Mouse (Mus musculus): ENCODE data around the gene Daam2.

GRCm38 (mm10) chr17:49450922-49451321 lies 113.2 kb downstream of the Daam2 start:
- TF ChIP-seq POLR2A (IDR thresholded peaks at IDR 0.05; ENCODE audit: insufficient read depth, low read length): no peak
- TF ChIP-seq CTCF (IDR thresholded peaks at IDR 0.05; ENCODE audit: low read depth, low read length): no peak

All from ES-Bruce4 (cell line).